Mouse (Mus musculus) myocyte (in vitro differentiated cells): Measurements from ENCODE around the gene Tbc1d9b. TPM values are rescaled to one million over a fixed set of nuclear protein-coding genes. Genes with fewer than 3 reads are reported as not detected.

Experiments
- H3K27me3 ChIP-seq: one replicate; pipeline ENCODE4 v1.6.1; 2011; ENCODE audit not compliant: control insufficient read depth, insufficient read depth, insufficient read length
- H3K36me3 ChIP-seq: one replicate; pipeline ENCODE4 v1.6.1; 2011; ENCODE audit not compliant: control insufficient read depth, insufficient read depth
- H3K4me2 ChIP-seq: one replicate; pipeline ENCODE4 v1.6.1; 2011; ENCODE audit warnings: low read depth, control low read depth
- H3K4me3 ChIP-seq: one replicate; pipeline ENCODE4 v1.5.1; 2011; ENCODE audit warnings: mild to moderate bottlenecking, control low read depth, moderate library complexity
- H3K79me2 ChIP-seq: one replicate; pipeline ENCODE4 v1.6.1; 2011; ENCODE audit not compliant: control insufficient read depth, insufficient read depth
- H3ac ChIP-seq: one replicate; pipeline ENCODE4 v1.6.1; 2011; ENCODE audit not compliant: control insufficient read depth, insufficient read length
- CEBPB ChIP-seq: IDR thresholded peaks from 2 replicates; pipeline ENCODE4 v1.6.1; 2011; ENCODE audit warnings: mild to moderate bottlenecking, moderate library complexity; ENCODE audit not compliant: poor library complexity, insufficient read depth, severe bottlenecking
- E2F4 ChIP-seq: IDR thresholded peaks from one replicate; pipeline ENCODE4 v1.6.1; 2011; ENCODE audit warnings: mild to moderate bottlenecking, control low read depth, moderate library complexity; ENCODE audit not compliant: insufficient read depth
- MAX ChIP-seq: IDR thresholded peaks from one replicate; pipeline ENCODE4 v1.6.1; 2011; ENCODE audit warnings: low read depth, mild to moderate bottlenecking, control low read depth
- MYOD1 ChIP-seq, 3 experiments: IDR thresholded peaks; one replicate each; pipeline ENCODE4 v1.6.1; 2011; ENCODE audit warnings: control low read depth in 2 of 3, low read depth in 2 of 3, mild to moderate bottlenecking in 2 of 3, moderate library complexity in 1 of 3; ENCODE audit not compliant: insufficient read length in 2 of 3, control insufficient read depth in 1 of 3
- MYOG ChIP-seq, 3 experiments: IDR thresholded peaks; one replicate each; pipeline ENCODE4 v1.6.1; 2011; ENCODE audit warnings: control low read depth in 2 of 3, low read depth in 2 of 3, mild to moderate bottlenecking in 2 of 3; ENCODE audit not compliant: insufficient read length in 2 of 3, control insufficient read depth in 1 of 3, insufficient read depth in 1 of 3
- POLR2A ChIP-seq: IDR thresholded peaks from one replicate; pipeline ENCODE4 v1.6.1; 2011; ENCODE audit warnings: low read depth, mild to moderate bottlenecking, control low read depth, moderate library complexity; ENCODE audit not compliant: insufficient read length
- POLR2AphosphoS2 ChIP-seq: IDR thresholded peaks from one replicate; pipeline ENCODE4 v1.6.1; 2011; ENCODE audit warnings: low read depth, control low read depth; ENCODE audit not compliant: insufficient read length
- REST ChIP-seq: IDR thresholded peaks from one replicate; pipeline ENCODE4 v1.6.1; 2011; ENCODE audit warnings: mild to moderate bottlenecking, control low read depth, moderate library complexity; ENCODE audit not compliant: insufficient read depth, insufficient read length
- SRF ChIP-seq: IDR thresholded peaks from one replicate; pipeline ENCODE4 v1.6.1; 2011; ENCODE audit warnings: low read depth; ENCODE audit not compliant: control insufficient read depth, insufficient read length
- TCF12 ChIP-seq: IDR thresholded peaks from one replicate; pipeline ENCODE4 v1.6.1; 2011; ENCODE audit warnings: mild to moderate bottlenecking, control low read depth; ENCODE audit not compliant: poor library complexity, insufficient read depth, severe bottlenecking
- TCF3 ChIP-seq: IDR thresholded peaks from one replicate; pipeline ENCODE4 v1.6.1; 2011; ENCODE audit warnings: low read depth, control low read depth; ENCODE audit not compliant: insufficient read length
- USF1 ChIP-seq: IDR thresholded peaks from one replicate; pipeline ENCODE4 v1.6.1; 2011; ENCODE audit warnings: low read depth, mild to moderate bottlenecking, control low read depth, moderate library complexity
- polyA plus RNA-seq: library from polyadenylated mRNA; unstranded; fragments of >200 nt; fragmentation: generic; extraction: Trizol; gene quantifications from one replicate; pipeline ENCODE4 v1.2.1, GENCODE M21; 2012; ENCODE audit warnings: missing spikeins

Gene Tbc1d9b
- polyA plus RNA-seq, 1 experiment: 36.6 TPM

- no peaks in the 10 kb centered on the region for H3K79me2 ChIP-seq
- no peak overlapping the region for H3K4me2 ChIP-seq
- H3ac ChIP-seq: no peak overlapping the region
- H3K27me3 ChIP-seq: no peaks in the 10 kb centered on the region
- no peak overlapping the region for H3K4me3 ChIP-seq
- no peak for TF ChIP-seq POLR2AphosphoS2
- TF ChIP-seq E2F4: no peak
- TF ChIP-seq MAX: no peak
- no peak for TF ChIP-seq CEBPB
- no peak for TF ChIP-seq USF1
- TF ChIP-seq SRF: no peak
- TF ChIP-seq REST: no peak
- H3K36me3 ChIP-seq: peaks cover 17% of the 10 kb centered on the region
Observed at GRCm38 (mm10) chr11:50154166-50154565, 23.0 kb downstream of the Tbc1d9b start.

GRCm38 (mm10) chr11:50154777-50155520 lies 23.8 kb downstream of the Tbc1d9b start:
- TF ChIP-seq MAX (no peak), MYOG (IDR thresholded peaks at IDR 0.05; ENCODE audit: control insufficient read depth in 1 of 3, insufficient read depth in 1 of 3, insufficient read length in 2 of 3, low read depth in 2 of 3) (no peak), SRF (no peak), POLR2A (no peak), TCF3 (no peak), REST (no peak), E2F4 (no peak), TCF12 (no peak), POLR2AphosphoS2 (no peak), USF1 (no peak), CEBPB (no peak), MYOD1 (IDR thresholded peaks at IDR 0.05; ENCODE audit: control insufficient read depth in 1 of 3, insufficient read length in 2 of 3, low read depth in 2 of 3) (no peak)
- Histone ChIP-seq H3K27me3 (no peaks in the 10 kb centered on the region), H3ac (no peak overlapping the region), H3K4me3 (no peak overlapping the region), H3K36me3 (peaks cover 17% of the 10 kb centered on the region), H3K4me2 (no peak overlapping the region), H3K79me2 (no peaks in the 10 kb centered on the region)

- H3K4me2 ChIP-seq: no peak overlapping the region
- H3K79me2 ChIP-seq: no peaks in the 10 kb centered on the region
- H3K4me3 ChIP-seq: no peak overlapping the region
- H3ac ChIP-seq: no peak overlapping the region
- peaks cover 17% of the 10 kb centered on the region for H3K36me3 ChIP-seq
- H3K27me3 ChIP-seq: no peaks in the 10 kb centered on the region
- peak; percentile 58; the same call in 1 of the 2 replicates for TF ChIP-seq CEBPB
- no peak for TF ChIP-seq USF1
- no peak for TF ChIP-seq E2F4
- TF ChIP-seq POLR2AphosphoS2: no peak
- no peak for TF ChIP-seq POLR2A
- no peak for TF ChIP-seq MYOG (IDR thresholded peaks at IDR 0.05; ENCODE audit: control insufficient read depth in 1 of 3, insufficient read depth in 1 of 3, insufficient read length in 2 of 3, low read depth in 2 of 3)
Observed at GRCm38 (mm10) chr11:50155785-50156184, 24.6 kb downstream of the Tbc1d9b start.

- H3K79me2 ChIP-seq: no peaks in the 10 kb centered on the region
- H3K27me3 ChIP-seq: no peaks in the 10 kb centered on the region
- H3ac ChIP-seq: no peak overlapping the region
- no peak for TF ChIP-seq CEBPB
- TF ChIP-seq POLR2A: no peak
- no peak for TF ChIP-seq MAX
- no peak for TF ChIP-seq TCF12
- TF ChIP-seq USF1: no peak
- H3K4me2 ChIP-seq: no peak overlapping the region
- H3K4me3 ChIP-seq: no peak overlapping the region
- peaks cover 17% of the 10 kb centered on the region for H3K36me3 ChIP-seq
Observed at GRCm38 (mm10) chr11:50156725-50157258, 25.6 kb downstream of the Tbc1d9b start.

- Histone ChIP-seq H3K79me2 (no peaks in the 10 kb centered on the region), H3K27me3 (no peaks in the 10 kb centered on the region), H3ac (no peak overlapping the region), H3K36me3 (peaks cover 17% of the 10 kb centered on the region), H3K4me3 (no peak overlapping the region), H3K4me2 (no peak overlapping the region)
- TF ChIP-seq SRF (no peak), CEBPB (no peak)
Observed at GRCm38 (mm10) chr11:50158346-50158745, 27.1 kb downstream of the Tbc1d9b start.
